Mouse (Mus musculus): ENCODE results near the gene Tmem8. TPM values are rescaled to one million over a fixed set of nuclear protein-coding genes. Genes with fewer than 3 reads are reported as not detected.

The Tmem8 gene
- total RNA-seq, 4 experiments from 2014 or later = 13.8 to 16.2 (median 15.5) TPM

DNA sequence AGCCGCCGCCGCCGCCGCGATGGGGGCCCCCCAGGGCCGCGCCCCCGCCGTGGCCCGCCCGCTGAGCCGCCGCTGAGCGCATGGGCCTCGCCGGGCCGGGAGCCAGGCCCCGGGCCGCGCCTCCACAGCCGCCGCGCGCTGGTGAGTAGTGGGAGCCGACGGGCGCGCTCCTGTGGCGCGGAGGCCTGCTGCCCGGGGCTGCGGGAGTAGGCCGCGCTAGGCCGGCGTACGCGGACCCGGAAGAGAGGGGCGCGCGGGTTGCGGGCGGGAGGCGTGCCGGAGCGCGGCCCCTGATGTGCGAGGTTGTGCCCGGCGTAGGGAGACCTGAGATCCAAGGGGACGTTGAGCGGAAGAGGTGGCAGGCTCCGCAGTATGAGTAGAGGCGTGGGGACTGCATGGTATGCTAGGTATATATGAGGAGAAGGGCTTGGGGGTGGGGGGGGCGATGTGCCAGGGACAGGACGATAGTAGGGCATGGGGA is 25.8 kb downstream of the Tmem8 start:
- peak in 1 of 2 experiments; percentile 39 for DNase-seq (ENCODE audit: low spot score in 2 of 2)

GRCm38 (mm10) chr17:26142796-26143195 is 29.7 kb downstream of the Tmem8 start:
- no peak for DNase-seq (ENCODE audit: low spot score in 2 of 2)

- no peak for DNase-seq (ENCODE audit: low spot score in 2 of 2)
Observed at GRCm38 (mm10) chr17:26143386-26143785, 30.3 kb downstream of the Tmem8 start.

DNA sequence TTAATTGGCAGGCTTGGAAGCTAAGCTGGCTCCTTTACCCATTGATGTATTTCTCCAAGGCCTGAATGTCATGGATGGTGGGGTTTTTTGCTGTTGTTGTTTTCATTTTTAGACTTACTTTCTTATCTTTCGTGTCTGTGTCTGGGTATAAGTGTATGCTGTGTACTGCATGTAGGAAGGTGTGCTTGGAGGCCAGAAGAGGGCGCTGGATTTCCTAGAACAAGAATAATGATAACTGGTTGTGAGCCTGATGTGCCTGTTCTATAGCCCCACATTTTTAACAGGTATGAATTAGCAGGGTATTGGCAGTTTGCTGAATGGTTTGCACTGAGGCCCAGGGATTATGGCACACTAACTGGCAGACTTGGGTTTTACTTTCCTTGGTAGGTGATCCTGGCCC is 36.0 kb downstream of the Tmem8 start:
- no peak for DNase-seq (ENCODE audit: low spot score in 2 of 2)

DNA sequence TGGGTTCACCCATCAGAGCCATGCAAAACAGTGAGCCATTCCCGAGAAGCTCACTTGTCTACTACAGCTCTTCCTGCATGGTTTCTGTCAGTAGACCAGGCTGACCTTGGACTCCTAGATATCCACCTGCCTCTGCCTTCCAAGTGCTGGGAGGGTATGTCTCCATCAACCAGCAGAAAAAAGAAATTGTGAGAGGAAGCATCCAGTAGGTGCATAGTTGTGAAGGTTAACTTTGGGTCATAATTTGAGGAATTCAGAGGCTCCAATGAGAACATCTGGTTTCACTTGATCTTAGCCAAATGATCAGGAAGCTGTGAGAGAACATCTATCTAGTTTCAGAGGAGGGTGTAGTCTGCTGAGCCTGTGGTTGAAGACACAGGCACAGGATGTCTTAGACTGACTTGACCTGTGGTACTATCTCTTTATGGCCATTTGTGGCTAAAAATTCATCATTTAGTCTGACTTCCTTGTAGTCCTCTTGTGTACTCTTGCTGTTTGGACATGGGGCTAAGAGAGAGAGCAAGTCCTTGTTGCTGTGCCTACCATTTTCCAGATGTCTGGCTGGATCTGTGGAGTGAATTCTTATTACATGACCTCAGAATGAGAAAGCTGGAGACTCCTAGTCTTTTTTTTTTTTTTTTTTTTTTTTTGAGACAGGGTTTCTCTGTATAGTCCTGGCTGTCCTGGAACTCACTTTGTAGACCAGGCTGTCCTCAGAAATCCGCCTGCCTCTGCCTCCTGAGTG is 39.0 kb downstream of the Tmem8 start:
- DNase-seq (ENCODE audit: low spot score in 2 of 2) = no peak

- DNase-seq (ENCODE audit: low spot score in 2 of 2) = no peak
Observed at GRCm38 (mm10) chr17:26162736-26163135, 49.6 kb downstream of the Tmem8 start.

- no peak for DNase-seq (ENCODE audit: low spot score in 2 of 2)
Observed at GRCm38 (mm10) chr17:26168039-26168438, 54.9 kb downstream of the Tmem8 start.

Other genes starting within 250 kb of the Tmem8 start
- 10 to 100 TPM; 16.9 to 26.9 (median 21.5) TPM for gene Mcrip2, start 244.5 kb upstream of the Tmem8 start, total RNA-seq (2022)
- gene Mettl26, start 238.2 kb upstream of the Tmem8 start, total RNA-seq (2022) = 10 to 100 TPM; 37.5 to 42.2 (median 39.1) TPM
- 1 to 10 TPM; 1.6 to 2.4 (median 1.9) TPM for gene Wfikkn1, start 232.4 kb upstream of the Tmem8 start, total RNA-seq (2022)
- gene Rab40c, start 193.6 kb upstream of the Tmem8 start, total RNA-seq (2022) = 10 to 100 TPM; 42.0 to 72.9 (median 46.4) TPM
- 100 to 1,000 TPM; 104 to 128 (median 120) TPM for gene Pigq, start 168.4 kb upstream of the Tmem8 start, total RNA-seq (2022)
- 1 to 10 TPM in 1 of 4 experiments, under 1 TPM in 2, not detected in 1; 0.16 to 2.8 (median 0.28) TPM for gene Nhlrc4, start 168.3 kb upstream of the Tmem8 start, total RNA-seq (2022)
- 1 to 10 TPM in 1 of 4 experiments, under 1 TPM in 3; 0.77 to 1.2 (median 0.88) TPM for gene A930017K11Rik, start 160.7 kb upstream of the Tmem8 start, total RNA-seq (2022)
- 10 to 100 TPM; 45.4 to 61.2 (median 53.8) TPM for gene Capn15, start 127.5 kb upstream of the Tmem8 start, total RNA-seq (2022)
- gene Rab11fip3, start 43.7 kb upstream of the Tmem8 start, total RNA-seq (2022) = 100 to 1,000 TPM in 3 of 4 experiments, 10 to 100 TPM in 1; 96.5 to 113 (median 102) TPM
- 10 to 100 TPM; 27.6 to 31.2 (median 29.7) TPM for gene Decr2, start 23.0 kb upstream of the Tmem8 start, total RNA-seq (2022)
- gene Nme4, start 17.7 kb upstream of the Tmem8 start, total RNA-seq (2022) = 1 to 10 TPM; 5.1 to 6.3 (median 5.4) TPM
- gene Mrpl28, start 10.2 kb downstream of the Tmem8 start, total RNA-seq (2022) = 10 to 100 TPM; 58.1 to 71.4 (median 62.0) TPM
- gene Axin1, start 25.4 kb downstream of the Tmem8 start, total RNA-seq (2022) = 10 to 100 TPM; 26.7 to 31.1 (median 29.5) TPM
- under 1 TPM in 2 of 4 experiments, not detected in 2; 0.32 to 0.54 TPM for gene Pdia2, start 85.8 kb downstream of the Tmem8 start, total RNA-seq (2022)
- gene Rgs11, start 89.7 kb downstream of the Tmem8 start, total RNA-seq (2022) = 10 to 100 TPM; 45.4 to 61.8 (median 55.1) TPM
- gene Arhgdig, start 94.5 kb downstream of the Tmem8 start, total RNA-seq (2022) = 10 to 100 TPM; 59.6 to 69.7 (median 67.6) TPM
- 10 to 100 TPM; 19.4 to 25.6 (median 21.6) TPM for gene Fam234a, start 130.9 kb downstream of the Tmem8 start, total RNA-seq (2022)
- gene Luc7l, start 139.6 kb downstream of the Tmem8 start, total RNA-seq (2022) = 10 to 100 TPM; 70.6 to 97.4 (median 89.0) TPM

All from layer of hippocampus, adult 8-10 months (tissue).